In genomic region chr3:117247833-117248232, GRCm38 (mm10) we compare ENCODE assay signal across 16 mouse cellular contexts.
"Had no signal": no experiment of that assay in that cellular context is flagged by ENCODE, and none has a peak within 500 bp of the region (broad histone marks: within the 10 kb centered on the region; RNA-seq: fewer than 3 reads in every experiment).

No protein-coding gene starts in this region.

- H3K4me3 ChIP-seq: neural tube, embryonic 12.5 days; neural tube, embryonic 13.5 days; neural tube, embryonic 15.5 days; stomach, embryonic 15.5 days had no signal

- H3K9me3 ChIP-seq: neural tube, embryonic 12.5 days; neural tube, embryonic 13.5 days; neural tube, embryonic 15.5 days; stomach, embryonic 15.5 days had no signal

- H3K36me3 ChIP-seq: neural tube, embryonic 12.5 days; neural tube, embryonic 13.5 days; neural tube, embryonic 15.5 days; stomach, embryonic 15.5 days had no signal

- H3K27ac ChIP-seq: neural tube, embryonic 12.5 days; neural tube, embryonic 13.5 days; neural tube, embryonic 15.5 days; stomach, embryonic 15.5 days had no signal

- H3K4me2 ChIP-seq: neural tube, embryonic 12.5 days; neural tube, embryonic 13.5 days; neural tube, embryonic 15.5 days; stomach, embryonic 15.5 days had no signal

- H3K27me3 ChIP-seq: neural tube, embryonic 12.5 days; neural tube, embryonic 13.5 days; neural tube, embryonic 15.5 days; stomach, embryonic 15.5 days had no signal

- H3K9ac ChIP-seq: neural tube, embryonic 12.5 days; neural tube, embryonic 13.5 days; neural tube, embryonic 15.5 days; stomach, embryonic 15.5 days had no signal

- DNase-seq: retina, postnatal 1 day; right cerebral cortex, adult 18-20 months; right cerebral cortex, postnatal 14 days; right cerebral cortex, postnatal 25 days; right cerebral cortex, postnatal 4 days; spleen, adult 18-20 months; thymus, adult 18-20 months; thymus, adult 2 months; thymus, postnatal 14 days; thymus, postnatal 25 days; thymus, postnatal 36 days; thymus, postnatal 4 days had no signal

- H3K4me1 ChIP-seq: neural tube, embryonic 12.5 days; neural tube, embryonic 13.5 days; neural tube, embryonic 15.5 days; stomach, embryonic 15.5 days had no signal
